Mouse (Mus musculus): ENCODE measurements at regions not wholly inside any gene's neighbourhood (a gene's known extent, or its start where the extent isn't known, plus 50 kb on each side); places are given as distances from the start of the nearest gene placed in this dataset.

- TF ChIP-seq USF2 (conservative IDR thresholded peaks at IDR 0.05; ENCODE audit: low read depth, low read length) (no peak), POLR2A (IDR thresholded peaks at IDR 0.05; ENCODE audit: low read depth, low read length) (no peak), CTCF (conservative IDR thresholded peaks at IDR 0.05 in 1 of 2, IDR thresholded peaks at IDR 0.05 in 1 of 2; ENCODE audit: low read depth in 2 of 2, low read length in 2 of 2) (no peak), HCFC1 (IDR thresholded peaks at IDR 0.05; ENCODE audit: low read depth, low read length) (no peak), JUND (conservative IDR thresholded peaks at IDR 0.05; ENCODE audit: low read depth, low read length) (no peak), ETS1 (conservative IDR thresholded peaks at IDR 0.05; ENCODE audit: low read depth, low read length) (no peak), ZC3H11A (IDR thresholded peaks at IDR 0.05; ENCODE audit: low read depth, low read length) (no peak)
Observed at GRCm38 (mm10) chr5:63503056-63503845, 145.7 kb upstream of the Nwd2 start.

Data from CH12.LX (cell line).